Mouse (Mus musculus) liver, embryonic 14.5 days (tissue): ENCODE results near the gene Gm11627. TPM values are rescaled to one million over a fixed set of nuclear protein-coding genes. Genes with fewer than 3 reads are reported as not detected.
"Not testable (repeated sequence)": the region's sequence is repeated elsewhere in the genome, so short reads cannot be mapped to it uniquely, and the experiment has no call there.

Experiments
- ATAC-seq: fragments of 200-750 bp; cut with Nextera tagmentation; 2 replicates; pipeline ENCODE4 v1.8.0; 2017; ENCODE audit warnings: moderate number of reproducible peaks, mild to moderate bottlenecking, moderate library complexity; ENCODE audit not compliant: insufficient read depth
- DNase-seq, 3 experiments: peaks; one replicate each; pipeline ENCODE4 v3.0.0-alpha.2; 2012 to 2013; ENCODE audit warnings: low read depth in 3 of 3, low spot score in 3 of 3
- H3K27ac ChIP-seq: fragments of 300-500 bp; sonication (generic); 2 replicates; pipeline ENCODE4 v1.5.1; 2014; ENCODE audit warnings: moderate library complexity, mild to moderate bottlenecking, control low read depth, inconsistent platforms
- H3K27me3 ChIP-seq: fragments of 300-500 bp; sonication (generic); 2 replicates; pipeline ENCODE4 v1.6.1; 2014; ENCODE audit warnings: mild to moderate bottlenecking, low read length, moderate library complexity; ENCODE audit not compliant: control insufficient read depth, insufficient read depth
- H3K36me3 ChIP-seq: fragments of 300-500 bp; sonication (generic); replicated peaks from 2 replicates; pipeline ENCODE4 v1.6.1; 2014; ENCODE audit warnings: low read depth; ENCODE audit not compliant: control insufficient read depth, insufficient read depth
- H3K4me1 ChIP-seq, 2 experiments: fragments of 200-500 bp in 1 of 2; fragments of 300-500 bp in 1 of 2; sonication (generic) in 1 of 2; replicated peaks; 2 replicates each; pipeline ENCODE4 v1.6.1; 2012 to 2014; ENCODE audit warnings: antibody characterized with exemption in 1 of 2, inconsistent platforms in 1 of 2, low read length in 1 of 2; ENCODE audit not compliant: control insufficient read depth in 2 of 2, insufficient read depth in 2 of 2
- H3K4me2 ChIP-seq: fragments of 300-500 bp; sonication (generic); 2 replicates; pipeline ENCODE4 v1.6.1; 2014; ENCODE audit warnings: low read depth, mild to moderate bottlenecking, control low read depth, moderate library complexity
- H3K4me3 ChIP-seq, 2 experiments: fragments of 200-500 bp in 1 of 2; fragments of 300-500 bp in 1 of 2; sonication (generic) in 1 of 2; 2 replicates each; pipeline ENCODE4 v1.5.1; 2012 to 2014; ENCODE audit warnings: low read depth in 2 of 2, low read length in 2 of 2, mild to moderate bottlenecking in 2 of 2, control low read depth in 1 of 2, inconsistent platforms in 1 of 2, moderate library complexity in 1 of 2; ENCODE audit not compliant: insufficient read depth in 1 of 2
- H3K9ac ChIP-seq: fragments of 300-500 bp; sonication (generic); replicated peaks from 2 replicates; pipeline ENCODE4 v1.6.1; 2014; ENCODE audit warnings: mild to moderate bottlenecking, control low read depth, moderate library complexity
- H3K9me3 ChIP-seq: fragments of 300-500 bp; sonication (generic); 2 replicates; pipeline ENCODE4 v1.6.1; 2016; ENCODE audit warnings: low read length, mixed read lengths; ENCODE audit not compliant: control insufficient read depth
- CTCF ChIP-seq: IDR thresholded peaks from 2 replicates; pipeline ENCODE4 v1.5.1; 2016; ENCODE audit warnings: antibody characterized with exemption, low read depth, control low read depth
- EP300 ChIP-seq: IDR thresholded peaks from 2 replicates; pipeline ENCODE4 v1.6.1; 2016; ENCODE audit warnings: antibody characterized with exemption, low read depth
- WGBS: fragments of 180-500 bp; shearing (Covaris S2); extraction: QIAGEN DNeasy Blood & Tissue Kit; methylation state at CpG from one replicate; pipeline ENCODE4 v1.1.7; 2014; ENCODE audit not compliant: insufficient replicate concordance; 5-methylcytosine and 5-hydroxymethylcytosine counted together
- polyA plus RNA-seq, 2 experiments: library from polyadenylated mRNA; depleted of rRNA in 1 of 2; stranded (reverse) in 1 of 2; unstranded in 1 of 2; fragments of >200 nt; fragmentation: Nextera tagmentation in 1 of 2; extraction: Ambion mirVana in 1 of 2; gene quantifications; 2 replicates each; pipeline versions ENCODE4 v1.2.1 to v1.2.3; 2012 to 2014

Gm11627 gene
- polyA plus RNA-seq, 2 experiments = 0.17 TPM; not detected in 1

GRCm38 (mm10) chr11:102568191-102568590 lies 11.1 kb downstream of the Gm11627 start:
- Histone ChIP-seq H3K9me3 (no peaks in the 10 kb centered on the region), H3K27ac (no peak overlapping the region), H3K27me3 (no peaks in the 10 kb centered on the region), H3K9ac (no peak overlapping the region), H3K4me3 (no peak overlapping the region), H3K36me3 (no peaks in the 10 kb centered on the region), H3K4me2 (no peak overlapping the region), H3K4me1 (peaks cover 11 to 12% of the 10 kb centered on the region in 2 experiments)
- WGBS = 68% methylated on average over 12 of the region's 12 CpGs
- no peak for DNase-seq
- no peak for TF ChIP-seq EP300
- TF ChIP-seq CTCF = peak; percentile 87
- ATAC-seq = no peak

- DNase-seq = no peak
- no peak for TF ChIP-seq CTCF
- TF ChIP-seq EP300 = no peak
- H3K9ac ChIP-seq = no peak overlapping the region
- H3K27ac ChIP-seq = no peak overlapping the region
- no peaks in the 10 kb centered on the region for H3K27me3 ChIP-seq
- no peak overlapping the region for H3K4me2 ChIP-seq
- 86% methylated on average over 15 of the region's 15 CpGs for WGBS
- peaks cover 11 to 12% of the 10 kb centered on the region in 2 experiments for H3K4me1 ChIP-seq
- H3K36me3 ChIP-seq = no peaks in the 10 kb centered on the region
- no peaks in the 10 kb centered on the region for H3K9me3 ChIP-seq
- ATAC-seq = no peak
- H3K4me3 ChIP-seq = no peak overlapping the region
Observed at GRCm38 (mm10) chr11:102567723-102568122, 11.5 kb downstream of the Gm11627 start.

- DNase-seq = no peak
- Histone ChIP-seq H3K4me3 (no peak overlapping the region), H3K27me3 (no peaks in the 10 kb centered on the region), H3K36me3 (no peaks in the 10 kb centered on the region), H3K4me2 (no peak overlapping the region), H3K27ac (no peak overlapping the region), H3K4me1 (peaks cover 11 to 12% of the 10 kb centered on the region in 2 experiments), H3K9ac (no peak overlapping the region), H3K9me3 (no peaks in the 10 kb centered on the region)
- 74% methylated on average over 6 of the region's 6 CpGs for WGBS
- no peak for ATAC-seq
- TF ChIP-seq CTCF (no peak), EP300 (no peak)
Observed at GRCm38 (mm10) chr11:102567157-102567556, 12.1 kb downstream of the Gm11627 start.

DNA sequence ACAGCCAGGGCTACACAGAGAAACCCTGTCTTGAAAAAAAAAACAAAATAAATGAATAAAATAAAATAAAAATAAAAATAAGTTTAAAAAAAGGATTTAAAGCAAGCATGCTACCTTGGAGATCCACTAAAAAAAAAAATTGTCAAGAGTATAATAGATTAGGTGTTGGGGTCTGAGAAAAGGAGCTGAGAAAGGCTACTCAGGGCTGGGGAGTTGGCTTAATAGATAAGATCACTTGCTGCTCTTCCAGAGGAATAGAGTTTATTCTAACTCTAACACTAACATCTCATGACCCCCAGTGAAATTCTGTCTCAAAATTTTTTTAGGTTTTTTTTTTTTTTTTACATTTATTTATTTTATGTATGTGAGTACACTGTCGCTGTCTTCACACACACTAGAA lies 13.0 kb downstream of the Gm11627 start:
- peaks cover 11 to 12% of the 10 kb centered on the region in 2 experiments for H3K4me1 ChIP-seq
- no peak overlapping the region; the same call in 1 of the 2 replicates for H3K4me2 ChIP-seq
- no peaks in the 10 kb centered on the region for H3K27me3 ChIP-seq
- WGBS = 93% methylated on average over 1 of the region's 1 CpGs
- no peak for DNase-seq
- no peak for TF ChIP-seq EP300
- TF ChIP-seq CTCF = no peak
- no peak overlapping the region for H3K27ac ChIP-seq
- no peaks in the 10 kb centered on the region for H3K36me3 ChIP-seq
- no peaks in the 10 kb centered on the region for H3K9me3 ChIP-seq
- H3K4me3 ChIP-seq = no peak overlapping the region
- no peak overlapping the region for H3K9ac ChIP-seq
- ATAC-seq = no peak

- H3K9me3 ChIP-seq = no peaks in the 10 kb centered on the region
- H3K9ac ChIP-seq = peak overlapping the region; percentile 50
- no peak overlapping the region; a peak in 2 of 4 replicates for H3K4me3 ChIP-seq
- no peak for TF ChIP-seq EP300
- TF ChIP-seq CTCF = no peak
- H3K27ac ChIP-seq = peak overlapping the region; percentile 79
- H3K27me3 ChIP-seq = no peaks in the 10 kb centered on the region
- ATAC-seq = peak; percentile 72; the same call in 1 of the 2 replicates
- peak overlapping the region; percentile 54 for H3K4me2 ChIP-seq
- H3K4me1 ChIP-seq = peaks cover 11 to 12% of the 10 kb centered on the region in 2 experiments
- no peak for DNase-seq
- H3K36me3 ChIP-seq = no peaks in the 10 kb centered on the region
Observed at GRCm38 (mm10) chr11:102565741-102566140, 13.5 kb downstream of the Gm11627 start.

GRCm38 (mm10) chr11:102564952-102565671 lies 14.1 kb downstream of the Gm11627 start:
- WGBS = 38% methylated on average over 14 of the region's 14 CpGs
- DNase-seq = not testable (repeated sequence)

More at GRCm38 (mm10) chr11:102564952-102565671, 14.1 kb downstream of the Gm11627 start:
- not testable (repeated sequence) for H3K36me3 ChIP-seq, H3K9me3 ChIP-seq, H3K27me3 ChIP-seq
- H3K27ac ChIP-seq = peak overlapping the region; percentile 79
- peak; percentile 84 for ATAC-seq
- H3K4me3 ChIP-seq = peak overlapping the region in 1 of 2 experiments; percentile 24; a peak in 3 of 4 replicates
- H3K4me2 ChIP-seq = peak overlapping the region; percentile 54
- H3K4me1 ChIP-seq = peaks cover 11 to 12% of the 10 kb centered on the region in 2 experiments
- H3K9ac ChIP-seq = peak overlapping the region; percentile 50
